Mouse (Mus musculus): ENCODE measurements around the gene Psma4. TPM values are rescaled to one million over a fixed set of nuclear protein-coding genes. Genes with fewer than 3 reads are reported as not detected.

The Psma4 gene
- 31.0 TPM for polyA plus RNA-seq (2015; fragmentation: Illumina TruSeq; extraction: RNeasy Lipid Tissue Mini Kit (QIAGEN cat#74804); ENCODE audit: insufficient read depth, low read depth, low replicate concordance)

GRCm38 (mm10) chr9:54950575-54951321 lies at the start of gene Psma4, which contains the start of gene AY074887:
Gene Psma4, plus strand, starts transcription at chr9:54950790.
Gene AY074887, minus strand, starts transcription at chr9:54950998.

GRCm38 (mm10) chr9:54917010-54917677 lies 33.4 kb upstream of the Psma4 start, which contains the start of gene Hykk:
Gene Hykk, plus strand, starts transcription at chr9:54917283.

GRCm38 (mm10) chr9:54980674-54981073 lies 30.1 kb downstream of the Psma4 start, which contains the start of gene Chrna5:
Gene Chrna5, plus strand, starts transcription at chr9:54980880.

Other genes with a start within 250 kb of the Psma4 start
- gene Wdr61, start 216.3 kb upstream of the Psma4 start, polyA plus RNA-seq (2015; fragmentation: Illumina TruSeq; extraction: RNeasy Lipid Tissue Mini Kit (QIAGEN cat#74804); ENCODE audit: insufficient read depth, low read depth, low replicate concordance), result 10.9 TPM
- not detected for gene Crabp1, start 186.0 kb upstream of the Psma4 start, polyA plus RNA-seq (2015; fragmentation: Illumina TruSeq; extraction: RNeasy Lipid Tissue Mini Kit (QIAGEN cat#74804); ENCODE audit: insufficient read depth, low read depth, low replicate concordance)
- gene Ireb2, start 87.0 kb upstream of the Psma4 start, polyA plus RNA-seq (2015; fragmentation: Illumina TruSeq; extraction: RNeasy Lipid Tissue Mini Kit (QIAGEN cat#74804); ENCODE audit: insufficient read depth, low read depth, low replicate concordance), result 6.3 TPM
- 0.72 TPM for gene Hykk, start 33.5 kb upstream of the Psma4 start, polyA plus RNA-seq (2015; fragmentation: Illumina TruSeq; extraction: RNeasy Lipid Tissue Mini Kit (QIAGEN cat#74804); ENCODE audit: insufficient read depth, low read depth, low replicate concordance)
- not detected for gene AY074887, start 208 bp downstream of the Psma4 start, polyA plus RNA-seq (2015; fragmentation: Illumina TruSeq; extraction: RNeasy Lipid Tissue Mini Kit (QIAGEN cat#74804); ENCODE audit: insufficient read depth, low read depth, low replicate concordance)
- gene Chrna5, start 30.1 kb downstream of the Psma4 start, polyA plus RNA-seq (2015; fragmentation: Illumina TruSeq; extraction: RNeasy Lipid Tissue Mini Kit (QIAGEN cat#74804); ENCODE audit: insufficient read depth, low read depth, low replicate concordance), result not detected
- 0.30 TPM for gene Chrna3, start 75.8 kb downstream of the Psma4 start, polyA plus RNA-seq (2015; fragmentation: Illumina TruSeq; extraction: RNeasy Lipid Tissue Mini Kit (QIAGEN cat#74804); ENCODE audit: insufficient read depth, low read depth, low replicate concordance)
- gene Chrnb4, start 98.0 kb downstream of the Psma4 start, polyA plus RNA-seq (2015; fragmentation: Illumina TruSeq; extraction: RNeasy Lipid Tissue Mini Kit (QIAGEN cat#74804); ENCODE audit: insufficient read depth, low read depth, low replicate concordance), result 0.35 TPM
- 7.4 TPM for gene Ube2q2, start 198.1 kb downstream of the Psma4 start, polyA plus RNA-seq (2015; fragmentation: Illumina TruSeq; extraction: RNeasy Lipid Tissue Mini Kit (QIAGEN cat#74804); ENCODE audit: insufficient read depth, low read depth, low replicate concordance)